Mouse (Mus musculus) liver, adult (tissue): ENCODE data around the gene Hspa1b.

ENCODE experiments used
- GATA4 ChIP-seq: IDR thresholded peaks from 2 replicates; pipeline ENCODE4 v1.6.1; 2014; ENCODE audit warnings: mild to moderate bottlenecking, low read length; ENCODE audit not compliant: insufficient replicate concordance

The Hspa1b gene

DNA sequence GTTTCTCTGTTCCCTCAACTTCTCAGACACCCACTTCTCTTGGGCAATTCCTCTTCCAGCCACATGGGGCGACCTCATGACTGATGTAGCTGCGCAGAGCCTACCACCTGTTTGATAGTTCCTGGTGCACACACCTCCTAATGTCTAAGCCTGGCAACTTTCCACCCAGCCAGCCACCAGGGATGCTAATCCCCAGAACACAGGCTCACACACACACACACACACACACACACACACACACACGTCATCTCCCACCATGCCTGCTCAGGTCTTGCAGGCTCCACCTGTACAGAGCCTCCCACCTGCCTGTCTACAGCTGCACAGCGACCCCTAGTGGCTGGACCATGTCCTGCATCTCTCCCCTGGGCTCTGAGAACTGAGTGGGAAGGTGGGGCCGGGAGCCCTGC is 47.1 kb downstream of the Hspa1b start:
- TF ChIP-seq GATA4 = no peak

DNA sequence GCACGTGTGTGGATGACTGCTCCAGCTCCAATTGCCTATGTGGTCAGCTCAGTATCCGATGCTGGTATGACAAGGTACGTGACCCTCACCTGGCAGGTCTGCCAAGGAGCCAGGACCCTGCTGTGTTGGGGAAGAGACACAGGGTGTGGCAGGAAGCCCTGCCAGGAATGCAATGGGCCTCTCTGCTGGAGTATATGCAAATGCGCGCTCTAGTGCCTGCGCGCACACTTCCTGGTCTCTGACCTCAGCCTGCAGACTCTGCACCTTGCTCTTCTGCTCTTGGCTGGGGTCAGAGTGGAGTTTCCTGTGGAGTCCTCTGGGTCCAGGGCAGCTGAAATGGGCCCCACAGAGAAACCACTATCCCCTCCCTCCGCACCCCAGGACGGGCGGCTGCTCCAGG is 48.1 kb downstream of the Hspa1b start:
- no peak for TF ChIP-seq GATA4
